ENCODE assay signal across 11 mouse cellular contexts in genomic region chr10:122922226-122922625, GRCm38 (mm10).
DNase-seq lines count a peak whose midpoint lies in the region; ATAC-seq and TF ChIP-seq lines count a peak whose summit lies in the region.
"Had no signal": no experiment of that assay in that cellular context is flagged by ENCODE, and none has a peak within 500 bp of the region (broad histone marks: within the 10 kb centered on the region; RNA-seq: fewer than 3 reads in every experiment).

No protein-coding gene starts in this region.

- no peak overlapping the region for H3K4me2 ChIP-seq in intestine, embryonic 14.5 days (ENCODE audit: low read length)
- no peak overlapping the region for H3K4me2 ChIP-seq in intestine, postnatal 0 days (replicated peaks; ENCODE audit: low read depth)
- H3K4me2 ChIP-seq in kidney, embryonic 14.5 days (replicated peaks; ENCODE audit: low read depth, low read length): no peak overlapping the region
- H3K4me2 ChIP-seq: limb, embryonic 12.5 days had no signal

- no peak overlapping the region for H3K9ac ChIP-seq in intestine, embryonic 14.5 days (ENCODE audit: low read length)
- no peak overlapping the region for H3K9ac ChIP-seq in intestine, postnatal 0 days (ENCODE audit: low read depth, low read length)
- no peak overlapping the region for H3K9ac ChIP-seq in kidney, embryonic 14.5 days (ENCODE audit: low read depth, low read length)
- H3K9ac ChIP-seq: limb, embryonic 12.5 days had no signal

- no peak for TF ChIP-seq POLR2A in kidney, adult 2 months (IDR thresholded peaks at IDR 0.05; ENCODE audit: low read depth, low read length)

- H3K4me3 ChIP-seq in intestine, embryonic 14.5 days (ENCODE audit: low read depth, low read length): no peak overlapping the region
- H3K4me3 ChIP-seq in intestine, postnatal 0 days (ENCODE audit: low read depth, low read length): no peak overlapping the region
- no peak overlapping the region for H3K4me3 ChIP-seq in limb, embryonic 10.5 days
- no peak overlapping the region for H3K4me3 ChIP-seq in kidney, adult 2 months (ENCODE audit: insufficient read depth, low read depth, low read length)
- H3K4me3 ChIP-seq in kidney, embryonic 14.5 days (ENCODE audit: low read length): no peak overlapping the region
- H3K4me3 ChIP-seq: limb, embryonic 12.5 days had no signal

- no peak overlapping the region for H3K27ac ChIP-seq in intestine, embryonic 14.5 days (ENCODE audit: low read depth)
- no peak overlapping the region for H3K27ac ChIP-seq in intestine, postnatal 0 days (ENCODE audit: low read depth, low read length)
- no peak overlapping the region for H3K27ac ChIP-seq in limb, embryonic 10.5 days
- no peak overlapping the region for H3K27ac ChIP-seq in kidney, adult 2 months (ENCODE audit: insufficient read depth, low read depth, low read length)
- no peak overlapping the region for H3K27ac ChIP-seq in kidney, embryonic 14.5 days (ENCODE audit: low read depth, low read length)
- H3K27ac ChIP-seq: limb, embryonic 12.5 days; macrophage had no signal

- no peaks in the 10 kb centered on the region; the same call in 1 of the 2 replicates for H3K4me1 ChIP-seq in intestine, embryonic 14.5 days (replicated peaks; ENCODE audit: control insufficient read depth, insufficient read depth, low read length)
- no peaks in the 10 kb centered on the region for H3K4me1 ChIP-seq in intestine, postnatal 0 days (replicated peaks; ENCODE audit: control insufficient read depth, insufficient read depth, low read length)
- peaks cover 25% of the 10 kb centered on the region for H3K4me1 ChIP-seq in limb, embryonic 10.5 days
- H3K4me1 ChIP-seq in kidney, adult 2 months (ENCODE audit: control insufficient read depth, insufficient read depth, low read length): no peaks in the 10 kb centered on the region
- no peaks in the 10 kb centered on the region for H3K4me1 ChIP-seq in kidney, embryonic 14.5 days (ENCODE audit: control insufficient read depth, insufficient read depth, low read length)

- DNase-seq in intestine, embryonic 14.5 days (ENCODE audit: low spot score): no peak
- DNase-seq in R1 (ENCODE audit: low read depth, low spot score): peak; percentile 31
- DNase-seq in embryo, embryonic 10.5 days (ENCODE audit: low spot score): peak; percentile 51
- peak; percentile 32 for DNase-seq in limb, embryonic 10.5 days (ENCODE audit: low spot score)
- DNase-seq in kidney, adult 2 months: no peak
- DNase-seq: cerebellum, adult 9-11 months had no signal

- 0 out of 2 replicates have a peak, but pooled peaks have one; percentile 32 for ATAC-seq in intestine, embryonic 14.5 days (replicated peaks; ENCODE audit: low FRiP score, low TSS enrichment, low read depth)
- no peak for ATAC-seq in intestine, postnatal 0 days
- no peak for ATAC-seq in kidney, embryonic 14.5 days (ENCODE audit: low FRiP score, low TSS enrichment)
- ATAC-seq: inflammation-experienced regulatory T-cells, adult 6 months had no signal

- 33% methylated on average over 7 of the region's 7 CpGs for WGBS in intestine, embryonic 14.5 days
- WGBS in intestine, postnatal 0 days: 35% methylated on average over 7 of the region's 7 CpGs
- WGBS in limb, embryonic 10.5 days: 42% methylated on average over 7 of the region's 7 CpGs
- WGBS in kidney, adult 2 months: 61% methylated on average over 7 of the region's 7 CpGs
- 45% methylated on average over 7 of the region's 7 CpGs for WGBS in kidney, embryonic 14.5 days

- no peak for TF ChIP-seq CTCF in intestine, postnatal 0 days (IDR thresholded peaks at IDR 0.05; ENCODE audit: low read depth)
- TF ChIP-seq CTCF in kidney, adult 2 months (conservative IDR thresholded peaks at IDR 0.05; ENCODE audit: insufficient read depth, insufficient read length, low read depth, low read length): no peak

- H3K27me3 ChIP-seq in intestine, embryonic 14.5 days (replicated peaks; ENCODE audit: control insufficient read depth, insufficient read depth, low read length): no peaks in the 10 kb centered on the region
- no peaks in the 10 kb centered on the region for H3K27me3 ChIP-seq in intestine, postnatal 0 days (replicated peaks; ENCODE audit: control insufficient read depth, insufficient read depth, low read length)
- H3K27me3 ChIP-seq in limb, embryonic 10.5 days (ENCODE audit: low read depth, poor library complexity, severe bottlenecking): no peaks in the 10 kb centered on the region
- H3K27me3 ChIP-seq in kidney, adult 2 months (replicated peaks; ENCODE audit: control insufficient read depth, insufficient read depth, low read length): no peaks in the 10 kb centered on the region
- H3K27me3 ChIP-seq in kidney, embryonic 14.5 days (ENCODE audit: control insufficient read depth, insufficient read depth, low read length): no peaks in the 10 kb centered on the region
- H3K27me3 ChIP-seq: limb, embryonic 12.5 days had no signal

- H3K36me3 ChIP-seq in intestine, embryonic 14.5 days (ENCODE audit: control insufficient read depth, insufficient read depth, low read length): no peaks in the 10 kb centered on the region
- H3K36me3 ChIP-seq in intestine, postnatal 0 days (ENCODE audit: control insufficient read depth, insufficient read depth): peaks cover 13% of the 10 kb centered on the region; the same call in 1 of the 2 replicates
- 0 out of 2 replicates have a peak, but pooled peaks cover 2% of the 10 kb centered on the region for H3K36me3 ChIP-seq in limb, embryonic 10.5 days
- peaks cover 6% of the 10 kb centered on the region for H3K36me3 ChIP-seq in kidney, adult 2 months (ENCODE audit: control insufficient read depth, insufficient read depth, low read length)
- peaks cover 3% of the 10 kb centered on the region; the same call in 1 of the 2 replicates for H3K36me3 ChIP-seq in kidney, embryonic 14.5 days (ENCODE audit: control insufficient read depth, insufficient read depth, low read length)
- H3K36me3 ChIP-seq: limb, embryonic 12.5 days had no signal

- no peaks in the 10 kb centered on the region for H3K9me3 ChIP-seq in intestine, embryonic 14.5 days (ENCODE audit: control insufficient read depth, low read length)
- no peaks in the 10 kb centered on the region for H3K9me3 ChIP-seq in intestine, postnatal 0 days (ENCODE audit: control insufficient read depth)
- no peaks in the 10 kb centered on the region for H3K9me3 ChIP-seq in limb, embryonic 10.5 days (replicated peaks)
- H3K9me3 ChIP-seq in kidney, embryonic 14.5 days (ENCODE audit: control insufficient read depth, low read length): no peaks in the 10 kb centered on the region
- H3K9me3 ChIP-seq: limb, embryonic 12.5 days had no signal

Comparison
In these comparisons a context has a peak if more than half of its experiments do, and no peak if none do; other contexts are left out.
1. DNase-seq: peak in R1 (single experiment), embryo, embryonic 10.5 days (single experiment) and limb, embryonic 10.5 days (single experiment); none in intestine, embryonic 14.5 days (single experiment) and kidney, adult 2 months (single experiment).